Mouse (Mus musculus) c-Kit-positive CD71-negative TER-119-negative erythroid progenitor cells, embryonic 14.5 days (primary cell): ENCODE results near the gene Casz1.

ENCODE experiments used
- DNase-seq: peaks from one replicate; pipeline ENCODE4 v3.0.0-alpha.2; 2013; ENCODE audit warnings: low read depth

Casz1 gene

DNA sequence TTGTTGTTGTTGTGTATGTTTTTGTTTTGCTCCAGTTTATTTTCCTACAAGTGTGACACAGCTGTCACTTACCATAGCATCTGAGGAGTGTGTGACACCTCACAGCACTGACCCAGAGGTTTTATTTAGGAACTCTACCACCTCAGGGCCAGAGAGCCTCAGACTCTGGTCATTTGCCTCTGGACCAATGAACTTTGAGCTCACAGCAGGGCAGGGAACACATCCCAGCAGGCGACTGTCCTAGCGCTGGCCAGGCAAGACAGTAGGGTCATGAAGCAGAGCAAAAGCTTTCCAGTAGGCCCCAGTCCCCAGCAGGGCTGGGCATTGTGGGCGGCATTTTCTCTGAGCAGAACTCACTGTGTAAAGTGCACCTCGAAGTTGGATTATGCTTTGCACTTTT lies 1.2 kb upstream of the Casz1 start:
- DNase-seq: no peak

DNA sequence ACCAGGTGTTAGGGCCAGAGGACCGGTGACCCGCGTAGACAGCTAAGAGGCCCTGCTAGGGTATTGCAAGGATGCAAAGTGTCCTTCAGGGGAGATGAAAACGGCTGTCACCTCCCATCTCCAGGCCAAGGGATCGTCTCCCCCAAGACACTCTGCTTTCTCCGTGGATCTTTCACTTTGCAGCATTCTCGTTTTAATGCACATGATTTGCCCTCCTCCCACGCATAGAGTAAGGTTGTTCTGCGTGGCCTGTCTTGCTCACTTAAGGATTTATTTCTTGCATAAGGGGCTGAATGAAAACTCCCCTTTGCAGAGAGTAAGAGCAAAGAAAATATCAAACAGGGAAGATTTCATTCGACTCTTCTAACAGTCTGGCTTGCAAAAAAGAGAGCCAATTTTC lies 593 bp upstream of the Casz1 start:
- DNase-seq: no peak

DNA sequence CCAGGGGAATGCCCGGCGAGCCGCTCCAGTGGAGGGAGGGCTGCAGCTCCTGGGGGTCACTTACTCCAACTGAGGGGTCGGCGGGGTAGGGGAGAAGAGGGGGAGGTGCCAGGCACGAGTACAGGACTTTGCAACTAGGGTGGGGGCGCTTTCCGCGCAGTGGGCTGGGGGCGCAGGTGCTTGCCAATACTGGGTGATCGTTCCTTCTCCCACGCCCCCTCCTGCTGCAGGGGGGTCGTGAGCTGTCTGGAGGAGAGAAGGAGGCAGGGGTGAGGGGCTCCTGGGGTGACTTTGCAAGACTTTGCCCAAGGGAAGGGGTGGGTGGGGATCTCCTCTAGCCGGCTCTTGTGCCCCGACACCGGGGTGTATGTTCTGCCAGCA lies 541 bp downstream of the Casz1 start:
- no peak for DNase-seq

DNA sequence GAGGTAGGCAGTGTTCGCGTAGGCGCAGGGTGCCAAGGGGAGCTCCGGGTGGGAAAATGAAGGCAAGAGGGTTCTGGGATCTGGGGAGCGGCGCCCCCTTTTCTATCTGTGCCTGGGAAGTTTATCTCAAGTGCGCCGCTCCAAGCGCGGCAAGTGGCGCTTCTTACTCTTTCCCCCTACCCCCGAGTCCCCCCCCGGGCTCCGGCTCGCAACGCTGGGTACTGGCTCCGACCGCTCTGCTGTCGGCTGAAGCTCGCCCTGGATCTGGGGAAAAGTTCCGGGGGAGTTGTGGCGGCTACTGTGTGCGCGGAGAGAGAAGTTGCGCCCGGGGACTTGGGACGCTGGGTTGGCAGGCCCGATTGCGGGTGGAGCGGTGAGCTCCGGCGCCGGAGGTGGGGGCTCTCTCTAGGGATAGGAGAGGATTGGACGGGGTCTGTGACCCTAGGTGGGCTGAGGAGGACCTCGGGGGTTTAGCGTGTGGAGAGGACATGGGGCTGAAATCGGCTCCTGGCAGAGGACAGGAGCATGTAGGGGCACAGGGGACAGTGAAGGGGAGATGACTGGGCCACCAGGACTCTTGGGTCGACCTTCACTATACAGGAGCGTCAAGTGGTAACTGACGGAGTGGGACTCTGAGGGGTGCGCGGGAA lies 1.1 kb downstream of the Casz1 start:
- no peak for DNase-seq

DNA sequence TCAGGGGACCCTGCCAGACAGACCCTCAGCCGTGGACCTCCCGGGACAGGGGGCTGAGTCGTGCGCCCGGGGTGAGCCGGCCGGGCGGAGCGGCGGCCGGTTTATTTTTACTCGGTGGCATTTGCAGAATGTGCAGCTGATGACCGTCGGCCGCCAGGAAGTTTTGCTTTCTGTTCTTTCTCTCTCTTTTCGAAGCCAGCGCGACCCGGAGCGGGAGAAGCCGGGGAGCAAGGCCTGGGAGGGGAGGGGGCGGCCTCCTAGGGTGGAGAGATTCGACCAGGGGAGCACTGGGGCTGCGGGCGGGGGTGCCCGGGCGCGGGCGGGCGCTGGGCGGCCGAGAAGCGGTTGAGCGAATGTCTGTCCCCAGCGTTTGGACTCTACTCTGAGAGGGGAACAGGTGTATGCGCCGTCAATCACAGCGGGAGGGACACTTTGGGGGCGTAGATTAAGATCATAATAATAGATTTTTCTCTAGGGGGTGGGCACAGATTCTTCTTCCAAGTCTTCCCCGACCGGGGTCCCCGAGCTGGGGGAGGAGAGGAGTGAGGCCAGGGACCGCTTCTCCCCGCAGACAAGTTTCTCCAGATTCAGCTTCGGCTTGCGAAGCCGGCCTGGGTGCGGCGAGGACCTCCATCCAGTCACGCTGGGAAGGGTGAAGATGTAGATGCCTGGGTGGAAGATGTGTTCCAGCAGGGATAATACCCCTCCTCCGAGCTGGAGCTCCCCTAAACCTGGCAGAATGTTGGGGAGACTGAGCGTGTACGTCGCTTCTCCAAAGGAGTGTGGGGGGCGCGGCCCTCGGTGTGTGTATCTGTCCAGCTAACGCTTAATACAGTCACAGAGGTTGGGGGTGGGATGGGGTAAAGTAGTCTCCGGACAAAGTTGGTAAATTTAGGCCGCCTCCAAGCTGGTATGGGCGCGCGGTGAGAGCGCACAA lies 1.9 kb downstream of the Casz1 start:
- DNase-seq: no peak

DNA sequence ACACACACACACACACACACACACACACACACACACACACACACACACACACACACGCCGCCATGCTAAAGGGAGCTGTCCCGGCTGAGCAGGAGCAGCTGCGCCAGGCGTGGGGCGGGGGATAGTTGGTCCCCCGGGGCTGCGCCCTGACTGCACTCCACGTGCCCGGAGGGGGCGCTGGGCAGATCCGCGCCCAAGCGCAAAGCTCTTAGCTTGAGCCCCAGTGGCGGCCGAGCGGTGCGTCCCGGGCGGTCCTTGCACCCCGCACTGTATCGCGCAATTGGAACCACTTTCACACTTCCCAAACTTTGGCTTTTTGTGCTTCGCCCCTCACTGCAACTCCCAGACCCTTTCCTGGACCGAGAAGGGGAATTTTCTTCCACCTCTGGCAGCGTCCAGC lies 2.6 kb downstream of the Casz1 start:
- no peak for DNase-seq

DNA sequence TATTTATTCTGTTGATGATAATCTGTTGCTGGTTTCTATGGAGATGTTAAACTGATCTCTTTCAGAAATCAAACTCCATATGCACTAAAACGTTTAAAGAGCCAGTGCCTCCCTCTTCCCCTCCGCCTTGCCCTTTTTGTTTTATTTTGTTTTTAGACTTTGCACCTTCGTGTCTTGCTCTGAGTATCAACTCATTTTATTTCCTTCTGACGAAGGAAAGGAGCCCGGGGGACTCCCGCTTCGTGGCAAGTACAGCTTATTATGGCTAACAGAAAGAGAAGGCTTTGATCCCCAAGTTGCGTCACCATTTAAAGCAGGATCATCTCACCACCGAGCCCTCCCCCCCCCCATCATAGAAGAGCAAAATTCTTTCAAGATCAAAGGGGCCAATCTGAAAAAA lies 3.2 kb downstream of the Casz1 start:
- no peak for DNase-seq

DNA sequence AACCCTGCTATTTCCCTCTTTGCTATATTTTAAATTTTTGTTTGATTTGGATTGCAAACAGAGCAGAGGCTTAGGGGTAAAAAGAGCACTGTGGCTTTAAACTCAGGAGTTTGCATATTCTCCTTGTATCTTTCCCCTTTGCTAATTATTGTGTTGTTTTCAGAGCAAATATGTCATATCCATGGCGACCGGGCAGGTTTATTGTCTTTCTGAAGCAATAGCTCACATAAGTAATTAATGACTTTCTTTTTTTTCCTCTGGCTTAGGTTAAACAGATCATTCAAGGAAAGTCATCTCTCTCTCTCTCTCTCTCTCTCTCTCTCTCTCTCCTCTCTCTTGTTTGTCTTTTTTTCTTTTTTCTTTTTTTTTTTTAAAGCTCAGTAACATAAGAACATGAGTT lies 4.6 kb downstream of the Casz1 start:
- DNase-seq: no peak

DNA sequence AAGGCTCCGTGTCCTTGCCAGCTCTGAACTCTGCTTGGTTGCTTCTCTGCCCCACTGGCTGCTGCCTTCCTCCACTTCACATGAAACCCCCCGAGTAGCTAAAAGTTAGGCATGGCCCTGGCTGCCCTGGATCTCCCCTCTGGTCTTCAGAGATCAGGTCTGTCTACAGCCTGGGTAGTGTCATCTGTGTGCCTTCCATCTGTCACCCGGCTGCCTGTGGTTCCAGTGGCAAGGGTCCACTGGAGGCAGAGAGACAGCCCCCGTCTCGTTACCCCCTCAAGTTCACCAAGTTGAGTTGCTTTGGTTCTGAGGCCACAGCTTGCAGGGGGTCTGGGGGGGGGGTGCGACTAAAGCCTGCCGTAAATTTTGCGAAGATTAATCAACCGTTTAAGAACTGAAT lies 6.5 kb downstream of the Casz1 start:
- DNase-seq: no peak

DNA sequence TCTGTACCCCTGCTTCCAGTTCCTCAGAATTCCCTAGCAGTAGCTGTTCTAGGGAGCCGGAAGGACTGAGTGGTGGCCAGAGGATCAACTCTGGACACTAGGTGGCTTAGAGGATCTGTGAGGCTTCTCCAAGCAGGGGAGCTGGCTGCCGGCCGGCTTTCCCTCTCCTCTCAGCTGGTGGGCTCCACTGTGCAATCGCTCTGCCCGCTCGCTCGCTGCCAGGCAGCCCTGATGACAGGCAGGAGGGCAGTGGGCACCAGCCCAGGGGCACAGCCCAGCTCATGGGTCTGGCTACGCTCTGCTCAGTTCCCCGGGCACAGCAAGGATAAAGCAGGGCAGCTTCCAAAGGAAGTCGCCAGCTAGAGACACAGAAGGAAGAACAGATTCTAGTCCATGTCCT lies 7.7 kb downstream of the Casz1 start:
- DNase-seq: no peak

DNA sequence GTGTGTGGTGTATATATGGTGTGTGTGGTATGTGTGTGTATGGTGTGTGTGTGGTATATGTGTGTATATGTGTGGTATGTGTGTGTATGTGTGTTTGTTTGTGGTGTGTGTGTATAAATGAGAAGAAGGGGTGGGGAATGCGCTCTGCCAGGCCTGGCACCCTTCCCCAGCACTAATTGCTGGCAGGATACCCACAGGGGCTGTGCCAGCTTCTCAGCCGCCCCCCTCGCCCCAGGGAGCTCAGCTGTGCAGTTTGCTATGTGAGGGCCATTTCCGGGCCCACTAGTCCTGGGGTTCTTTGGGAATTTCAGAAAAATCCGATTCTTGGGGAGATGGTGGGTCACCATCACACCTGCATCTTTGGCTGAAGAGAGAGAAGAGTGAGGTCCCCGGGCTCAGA lies 9.0 kb downstream of the Casz1 start:
- no peak for DNase-seq

DNA sequence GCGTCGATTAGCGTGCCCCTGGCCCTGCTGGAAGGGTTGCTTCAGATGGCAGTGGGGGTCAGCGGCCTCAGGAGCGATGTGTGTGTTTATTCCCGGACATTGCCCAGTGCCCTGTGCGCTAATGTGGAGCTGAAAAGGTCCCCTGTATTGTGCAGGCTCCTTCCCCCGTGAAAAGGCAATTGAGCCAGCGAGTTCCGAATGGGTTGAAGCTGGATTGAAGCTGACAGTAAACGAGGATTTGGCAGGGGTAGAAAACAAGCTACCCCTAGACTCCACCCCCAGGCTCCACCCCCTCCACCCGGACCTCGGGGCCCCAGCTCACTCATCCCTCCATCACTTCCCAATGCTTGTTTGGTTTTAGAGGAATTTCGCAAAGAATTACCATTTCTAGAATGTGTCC lies 12.3 kb downstream of the Casz1 start:
- no peak for DNase-seq

DNA sequence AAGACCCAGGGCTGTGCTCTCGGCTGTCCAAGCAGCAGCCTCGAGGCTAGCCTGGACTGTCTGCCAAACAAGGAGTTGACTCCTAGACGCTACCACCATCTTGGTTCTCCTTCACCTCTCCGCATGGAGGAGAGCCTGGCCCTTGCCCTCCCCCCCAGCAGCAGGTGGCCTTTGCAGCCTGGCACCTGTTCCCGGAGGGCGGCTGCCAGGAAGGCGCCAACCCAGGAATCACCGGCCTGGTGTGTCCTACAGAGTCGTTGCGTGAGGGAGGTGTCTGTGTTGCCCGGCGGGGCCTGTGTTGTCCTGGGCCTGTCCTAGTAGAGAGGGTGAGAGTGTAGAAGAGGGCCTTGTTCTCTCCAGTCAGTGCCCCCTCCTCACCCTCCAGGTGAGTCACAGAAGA lies 13.9 kb downstream of the Casz1 start:
- no peak for DNase-seq

DNA sequence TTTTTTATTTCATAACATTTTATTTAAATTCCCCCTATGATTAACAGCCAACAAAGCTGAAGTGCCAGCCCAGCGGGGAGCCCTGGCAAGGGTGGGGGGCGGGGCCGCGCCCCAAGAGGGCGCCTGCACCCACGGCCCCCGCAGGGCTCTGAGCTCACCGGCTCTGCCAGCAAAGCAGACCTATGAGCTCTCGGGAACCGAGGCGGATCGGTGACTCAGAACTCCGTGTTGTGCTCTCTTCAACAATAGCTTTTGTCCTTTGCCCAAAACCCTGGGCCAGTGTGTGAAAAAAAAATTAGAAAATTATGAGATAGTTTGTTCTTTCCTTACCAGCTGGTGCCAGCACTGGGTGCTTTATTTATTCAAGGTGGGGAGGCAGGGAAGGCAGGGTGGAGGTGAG lies 15.9 kb downstream of the Casz1 start:
- no peak for DNase-seq

DNA sequence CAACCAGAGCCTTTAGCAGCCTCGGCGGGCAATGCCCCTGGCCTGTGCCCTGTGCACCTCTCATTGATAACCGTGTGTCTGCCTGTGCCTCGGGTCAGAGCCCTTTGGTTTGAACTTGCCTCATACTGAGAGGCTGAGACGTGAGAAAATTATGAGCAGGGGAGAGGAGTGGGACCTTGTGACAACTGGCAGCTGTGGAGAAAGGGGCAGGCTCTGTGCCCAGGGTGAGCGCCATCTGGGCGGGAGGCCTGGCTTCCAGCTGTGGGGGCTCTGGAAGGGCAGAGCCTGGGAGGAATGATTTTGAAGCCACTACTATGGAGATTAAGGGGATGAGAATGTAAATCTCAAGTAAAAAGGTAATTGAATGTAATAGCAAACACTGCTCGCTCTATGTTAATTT lies 19.1 kb downstream of the Casz1 start:
- DNase-seq: no peak

DNA sequence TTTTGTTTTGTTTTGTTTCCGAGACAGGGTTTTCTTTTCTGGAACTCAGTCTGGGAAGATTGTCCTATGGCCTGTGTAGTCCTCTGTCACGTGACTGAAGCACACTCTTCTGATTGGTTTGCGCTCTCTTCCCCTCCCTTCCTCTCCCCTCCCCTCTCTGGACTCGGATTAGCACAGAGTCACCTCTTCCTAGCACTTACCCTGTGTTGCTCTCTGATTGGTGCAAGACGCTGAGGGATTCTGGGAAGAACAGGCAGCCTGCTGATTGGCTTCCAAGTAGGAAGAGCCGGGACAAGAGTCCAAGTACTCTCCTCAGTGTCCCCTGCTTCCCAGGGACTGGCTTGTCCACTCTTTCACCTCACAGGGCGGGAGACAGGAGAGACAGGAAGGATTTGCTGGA lies 26.1 kb downstream of the Casz1 start:
- no peak for DNase-seq

DNA sequence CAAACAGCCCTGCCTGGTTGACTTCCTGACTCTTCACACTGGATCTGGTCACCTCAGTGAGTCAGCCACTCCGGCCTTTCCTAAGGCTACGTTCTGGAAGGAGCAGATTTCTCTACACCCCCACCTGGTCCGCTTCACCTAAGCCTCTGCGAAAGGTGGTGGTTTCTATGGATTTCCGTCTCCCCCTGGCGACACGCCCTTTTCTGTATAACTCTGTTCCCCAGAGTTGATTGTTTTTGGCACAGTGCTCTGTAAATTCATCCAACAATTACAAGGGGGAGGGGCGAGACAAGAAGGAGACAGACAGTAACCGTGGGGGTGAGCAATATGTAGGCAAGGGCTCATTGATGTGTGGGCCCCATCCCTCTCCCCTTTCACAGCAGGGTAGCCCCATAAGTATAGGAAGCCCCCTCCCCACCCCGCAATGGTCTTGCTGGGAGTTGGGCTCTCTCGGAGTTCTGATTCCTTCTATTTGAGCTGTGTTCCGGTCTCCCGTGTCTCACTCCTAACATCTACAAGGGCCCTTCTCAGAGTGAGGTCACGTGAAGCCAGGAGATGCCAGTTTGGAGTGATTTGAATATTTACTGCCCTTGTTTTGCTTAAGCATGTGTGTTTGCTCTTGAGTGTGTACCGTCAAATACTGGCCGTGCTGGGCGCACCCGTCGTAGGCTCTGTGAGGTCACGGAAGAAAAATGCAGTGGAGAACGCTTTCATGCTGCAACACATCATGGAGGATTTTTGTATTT lies 29.2 kb downstream of the Casz1 start:
- DNase-seq: no peak

DNA sequence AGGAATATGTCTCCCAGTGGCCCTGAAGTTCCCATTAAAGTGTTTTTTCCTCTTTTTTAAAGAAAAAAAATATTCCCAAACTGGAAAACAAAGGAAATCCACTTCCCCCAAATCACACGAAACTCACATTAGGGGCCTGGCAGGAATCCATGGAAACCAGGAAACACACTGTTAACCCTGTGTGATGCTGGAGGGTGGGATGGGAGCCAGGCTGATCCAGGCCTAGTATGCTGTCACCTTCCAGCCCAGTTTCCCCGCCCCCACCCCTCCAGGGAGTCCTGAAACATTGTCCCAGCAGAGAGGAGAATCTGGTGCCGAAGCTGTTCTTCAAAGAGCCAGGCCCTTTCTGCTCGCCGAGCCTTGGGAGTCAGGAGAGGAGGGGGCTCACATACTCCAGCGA lies 32.2 kb downstream of the Casz1 start:
- no peak for DNase-seq

DNA sequence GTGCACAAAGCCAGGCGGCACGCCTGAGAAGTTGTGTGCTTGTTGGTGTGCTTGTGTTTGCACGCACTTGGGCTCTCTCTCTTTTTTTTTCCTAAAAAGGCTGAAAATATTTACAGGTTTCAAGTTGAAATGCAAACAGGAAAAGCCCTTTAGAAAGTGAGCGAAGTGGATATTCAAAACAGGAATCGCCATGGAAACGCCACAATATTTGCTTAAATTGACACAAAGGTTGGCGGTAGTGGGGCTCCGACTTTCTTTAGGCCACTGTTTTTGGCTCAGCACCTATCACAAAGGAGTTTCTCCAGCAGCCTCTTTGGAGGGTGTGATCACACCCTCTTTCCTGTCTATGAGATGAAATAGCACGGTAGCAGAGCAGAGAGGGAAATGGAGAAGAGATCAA lies 32.8 kb downstream of the Casz1 start:
- DNase-seq: no peak

DNA sequence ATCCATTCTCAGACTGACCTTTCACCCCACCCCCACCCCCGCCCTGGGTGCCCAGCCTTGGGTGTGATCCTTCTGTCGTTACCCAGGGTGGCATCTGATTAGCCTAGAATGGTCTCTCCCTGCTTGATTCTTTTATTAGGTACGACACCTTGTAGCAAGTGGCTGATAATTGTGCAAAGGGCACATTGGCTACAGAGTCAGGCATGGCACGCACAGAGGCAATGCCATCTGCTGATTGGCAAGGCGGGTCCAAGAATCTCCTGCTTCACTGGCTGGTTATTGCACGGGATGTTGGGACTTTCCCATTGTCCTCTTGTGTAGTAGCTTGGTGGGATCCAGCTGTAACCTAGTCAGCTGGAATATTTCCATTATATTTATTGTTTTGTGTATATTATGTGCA lies 33.4 kb downstream of the Casz1 start:
- no peak for DNase-seq

DNA sequence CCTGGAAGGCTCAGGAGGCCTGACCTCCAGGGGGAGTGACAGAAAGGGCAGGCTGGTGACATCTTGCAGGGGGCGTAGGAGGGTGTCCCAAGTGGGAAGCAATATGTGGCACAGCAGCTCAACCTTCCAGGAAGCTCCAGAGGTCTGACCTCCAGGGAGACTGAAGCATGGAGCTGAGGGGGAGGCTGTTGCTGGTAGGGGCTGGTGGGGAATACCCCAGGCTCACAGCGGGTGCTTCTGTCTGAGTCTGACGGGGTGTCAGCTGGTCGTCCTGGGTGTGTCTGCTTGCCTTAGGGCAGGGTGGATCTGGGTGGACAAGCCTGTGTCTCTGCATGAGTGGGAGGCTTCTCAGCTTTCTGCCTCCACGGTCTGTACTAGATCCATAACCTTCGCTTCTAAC lies 38.1 kb downstream of the Casz1 start:
- no peak for DNase-seq

DNA sequence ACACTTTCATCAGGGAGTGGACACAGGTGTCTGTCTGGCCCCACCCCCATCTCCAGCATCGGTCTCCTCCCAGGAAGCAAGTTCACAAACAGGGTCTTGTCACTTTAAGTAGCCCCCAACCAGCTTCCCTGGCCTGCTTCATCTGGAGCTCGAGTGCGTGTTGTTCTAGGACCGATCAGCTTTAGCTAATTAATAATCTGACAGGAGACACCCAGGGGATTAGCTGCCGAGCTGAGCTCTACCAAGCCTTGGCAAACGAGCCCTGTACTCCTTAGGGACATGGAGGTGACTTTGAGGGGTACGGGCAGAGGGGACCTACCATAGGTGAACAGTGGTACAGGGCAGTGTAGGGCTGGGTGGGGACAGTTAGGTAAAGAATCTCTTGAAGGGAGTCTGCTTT lies 40.7 kb downstream of the Casz1 start:
- no peak for DNase-seq

DNA sequence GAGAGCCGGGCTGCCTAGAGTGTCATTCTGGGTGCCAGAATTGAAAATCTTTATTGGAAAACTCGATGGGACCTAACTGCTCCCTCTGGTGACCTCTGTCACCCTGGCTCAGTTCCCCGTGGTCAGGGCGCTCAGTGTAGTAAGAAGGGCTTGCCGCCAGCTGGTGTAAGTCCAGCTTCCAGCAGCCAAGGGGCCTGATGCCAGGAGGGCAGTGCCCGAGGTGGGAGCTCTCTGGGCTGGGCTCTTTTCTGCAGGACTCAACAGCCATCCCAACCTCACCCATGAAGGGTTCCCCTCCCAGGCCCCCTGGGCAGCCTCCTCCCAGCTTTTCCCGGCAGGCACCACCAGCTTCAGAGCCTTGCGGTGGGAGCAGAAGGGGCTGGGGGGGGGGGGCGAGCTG lies 42.0 kb downstream of the Casz1 start:
- no peak for DNase-seq
